Mouse (Mus musculus) yolk sac, embryonic 10.5 days (tissue): ENCODE data around the gene Kalrn.
"Not testable (repeated sequence)": the region's sequence is repeated elsewhere in the genome, so short reads cannot be mapped to it uniquely, and the experiment has no call there.

Experiments used
- DNase-seq: peaks from one replicate; pipeline ENCODE4 v3.0.0-alpha.2; 2017; ENCODE audit warnings: low spot score

Kalrn gene

GRCm38 (mm10) chr16:34314071-34314470 is 259.3 kb downstream of the Kalrn start:
- DNase-seq: no peak

- no peak for DNase-seq
Observed at GRCm38 (mm10) chr16:34311577-34311976, 261.8 kb downstream of the Kalrn start.

- DNase-seq: no peak
Observed at GRCm38 (mm10) chr16:34310363-34310762, 263.0 kb downstream of the Kalrn start.

GRCm38 (mm10) chr16:34308324-34308723 is 265.0 kb downstream of the Kalrn start:
- no peak for DNase-seq

- DNase-seq: no peak
Observed at GRCm38 (mm10) chr16:34307458-34307857, 265.9 kb downstream of the Kalrn start.

- no peak for DNase-seq
Observed at GRCm38 (mm10) chr16:34305586-34305985, 267.7 kb downstream of the Kalrn start.

GRCm38 (mm10) chr16:34303818-34304217 is 269.5 kb downstream of the Kalrn start:
- DNase-seq: not testable (repeated sequence)

- no peak for DNase-seq
Observed at GRCm38 (mm10) chr16:34302503-34302902, 270.8 kb downstream of the Kalrn start.

- DNase-seq: no peak
Observed at GRCm38 (mm10) chr16:34302063-34302462, 271.3 kb downstream of the Kalrn start.

GRCm38 (mm10) chr16:34299226-34299625 is 274.1 kb downstream of the Kalrn start:
- DNase-seq: no peak

- no peak for DNase-seq
Observed at GRCm38 (mm10) chr16:34297911-34298682, 275.2 kb downstream of the Kalrn start.

- no peak for DNase-seq
Observed at GRCm38 (mm10) chr16:34294568-34294967, 278.8 kb downstream of the Kalrn start.

GRCm38 (mm10) chr16:34293675-34294074 is 279.7 kb downstream of the Kalrn start:
- no peak for DNase-seq

GRCm38 (mm10) chr16:34289583-34289982 is 283.7 kb downstream of the Kalrn start:
- DNase-seq: no peak

GRCm38 (mm10) chr16:34282026-34282425 is 291.3 kb downstream of the Kalrn start:
- DNase-seq: no peak

GRCm38 (mm10) chr16:34279654-34280383 is 293.5 kb downstream of the Kalrn start:
- DNase-seq: no peak

GRCm38 (mm10) chr16:34278249-34278790 is 295.0 kb downstream of the Kalrn start:
- no peak for DNase-seq

GRCm38 (mm10) chr16:34274607-34275006 is 298.7 kb downstream of the Kalrn start:
- DNase-seq: no peak

- DNase-seq: no peak
Observed at GRCm38 (mm10) chr16:34271476-34271875, 301.9 kb downstream of the Kalrn start.

GRCm38 (mm10) chr16:34270681-34271080 is 302.7 kb downstream of the Kalrn start:
- DNase-seq: no peak

GRCm38 (mm10) chr16:34269642-34270041 is 303.7 kb downstream of the Kalrn start:
- no peak for DNase-seq

GRCm38 (mm10) chr16:34267751-34268150 is 305.6 kb downstream of the Kalrn start:
- no peak for DNase-seq

- DNase-seq: no peak
Observed at GRCm38 (mm10) chr16:34264671-34265070, 308.7 kb downstream of the Kalrn start.
